Mouse (Mus musculus) neural tube, embryonic 15.5 days (tissue): ENCODE results near the gene Vav1. TPM values are rescaled to one million over a fixed set of nuclear protein-coding genes. Genes with fewer than 3 reads are reported as not detected.
A peak's percentile ranks its signal among the peaks of the same experiment; 100 is the strongest.

Experiments used
- ATAC-seq: fragments of 200-750 bp; cut with Nextera tagmentation; 2 replicates; pipeline ENCODE4 v1.8.0; 2017; ENCODE audit warnings: mild to moderate bottlenecking, moderate TSS enrichment, moderate library complexity; ENCODE audit not compliant: low FRiP score
- H3K27ac ChIP-seq: fragments of 300-500 bp; sonication (generic); replicated peaks from 2 replicates; pipeline ENCODE4 v1.5.1; 2015; ENCODE audit warnings: mild to moderate bottlenecking, inconsistent platforms
- H3K27me3 ChIP-seq: fragments of 300-500 bp; sonication (generic); replicated peaks from 2 replicates; pipeline ENCODE4 v1.6.1; 2015; ENCODE audit warnings: inconsistent platforms
- H3K36me3 ChIP-seq: fragments of 300-500 bp; sonication (generic); 2 replicates; pipeline ENCODE4 v1.6.1; 2015; ENCODE audit warnings: inconsistent platforms
- H3K4me1 ChIP-seq: fragments of 300-500 bp; sonication (generic); 2 replicates; pipeline ENCODE4 v1.6.1; 2015; ENCODE audit warnings: inconsistent platforms
- H3K4me2 ChIP-seq: fragments of 300-500 bp; sonication (generic); 2 replicates; pipeline ENCODE4 v1.6.1; 2015; ENCODE audit warnings: inconsistent platforms, mild to moderate bottlenecking, moderate library complexity
- H3K4me3 ChIP-seq: fragments of 300-500 bp; sonication (generic); replicated peaks from 2 replicates; pipeline ENCODE4 v1.5.1; 2015; ENCODE audit warnings: mild to moderate bottlenecking, inconsistent platforms
- H3K9ac ChIP-seq: fragments of 300-500 bp; sonication (generic); replicated peaks from 2 replicates; pipeline ENCODE4 v1.6.1; 2015; ENCODE audit warnings: mild to moderate bottlenecking, inconsistent platforms
- H3K9me3 ChIP-seq: fragments of 300-500 bp; sonication (generic); replicated peaks from 2 replicates; pipeline ENCODE4 v1.6.1; 2016; ENCODE audit warnings: inconsistent platforms
- WGBS: fragments of 180-500 bp; shearing (Covaris S2); methylation state at CpG from one replicate; pipeline ENCODE4 v1.1.7; 2015; ENCODE audit warnings: mixed read lengths; 5-methylcytosine and 5-hydroxymethylcytosine counted together
- polyA plus RNA-seq: library from polyadenylated mRNA; unstranded; fragments of >200 nt; fragmentation: Nextera tagmentation; extraction: Ambion mirVana; gene quantifications from 2 replicates; pipeline ENCODE4 v1.2.1, GENCODE M21; 2015

The Vav1 gene
- polyA plus RNA-seq, 1 experiment from 2014 or later: 1.6 TPM

- H3K36me3 ChIP-seq: peaks cover 10% of the 10 kb centered on the region
- peaks cover 43% of the 10 kb centered on the region for H3K4me1 ChIP-seq
- peak overlapping the region; percentile 74 for H3K4me3 ChIP-seq
- no peaks in the 10 kb centered on the region for H3K27me3 ChIP-seq
- H3K27ac ChIP-seq: peak overlapping the region; percentile 99
- 6% methylated on average over 18 of the region's 18 CpGs for WGBS
- peak; percentile 0; the same call in 1 of the 2 replicates for ATAC-seq
- H3K4me2 ChIP-seq: peak overlapping the region; percentile 64
- H3K9ac ChIP-seq: peak overlapping the region; percentile 77
- no peaks in the 10 kb centered on the region for H3K9me3 ChIP-seq
Measured at GRCm38 (mm10) chr17:57246663-57247392, 32.1 kb upstream of the Vav1 start.

GRCm38 (mm10) chr17:57247393-57248200 is 31.3 kb upstream of the Vav1 start:
- H3K27me3 ChIP-seq: no peaks in the 10 kb centered on the region
- WGBS: under 1% methylated on average over 46 of the region's 46 CpGs
- peak overlapping the region; percentile 99 for H3K27ac ChIP-seq
- peaks cover 4% of the 10 kb centered on the region for H3K36me3 ChIP-seq
- H3K4me2 ChIP-seq: peak overlapping the region; percentile 97
- H3K4me3 ChIP-seq: peak overlapping the region; percentile 74
- no peaks in the 10 kb centered on the region for H3K9me3 ChIP-seq
- H3K4me1 ChIP-seq: peaks cover 43% of the 10 kb centered on the region
- ATAC-seq: peak; percentile 93
- H3K9ac ChIP-seq: peak overlapping the region; percentile 77

- WGBS: under 1% methylated on average over 12 of the region's 12 CpGs
- peak; percentile 80 for ATAC-seq
- no peaks in the 10 kb centered on the region for H3K27me3 ChIP-seq
- peak within 1 kb of the TSS; percentile 74 for H3K4me3 ChIP-seq
- H3K9ac ChIP-seq: peak within 1 kb of the TSS; percentile 77
- H3K36me3 ChIP-seq: no peaks in the 10 kb centered on the region; the same call in 1 of the 2 replicates
- H3K9me3 ChIP-seq: no peaks in the 10 kb centered on the region
- H3K4me1 ChIP-seq: peaks cover 43% of the 10 kb centered on the region
- peak within 1 kb of the TSS; percentile 97 for H3K4me2 ChIP-seq
- peak within 1 kb of the TSS; percentile 99 for H3K27ac ChIP-seq
Measured at GRCm38 (mm10) chr17:57248201-57248699, 30.6 kb upstream of the Vav1 start, which contains the start of gene Gpr108. TSS of gene Gpr108 (minus strand) at chr17:57248446.

GRCm38 (mm10) chr17:57248771-57249170 is 30.1 kb upstream of the Vav1 start:
- 0 out of 2 replicates have a peak, but pooled peaks have one; percentile 0 for ATAC-seq

GRCm38 (mm10) chr17:57249186-57250181 is 29.4 kb upstream of the Vav1 start, which contains the start of gene Trip10:
TSS of gene Trip10 (plus strand) at chr17:57249455.
- ATAC-seq: peak; percentile 5; the same call in 1 of the 2 replicates
- peaks cover 43% of the 10 kb centered on the region for H3K4me1 ChIP-seq
- no peaks in the 10 kb centered on the region for H3K36me3 ChIP-seq
- no peaks in the 10 kb centered on the region for H3K9me3 ChIP-seq
- H3K27me3 ChIP-seq: no peaks in the 10 kb centered on the region
- peak within 1 kb of the TSS; percentile 87 for H3K27ac ChIP-seq
- under 1% methylated on average over 47 of the region's 52 CpGs for WGBS
- H3K4me2 ChIP-seq: peak within 1 kb of the TSS; percentile 97
- peak within 1 kb of the TSS; percentile 53 for H3K4me3 ChIP-seq
- peak within 1 kb of the TSS; percentile 51 for H3K9ac ChIP-seq

More at GRCm38 (mm10) chr17:57248771-57249170, 30.1 kb upstream of the Vav1 start:
- WGBS: 7% methylated on average over 13 of the region's 13 CpGs
- peak overlapping the region; percentile 51 for H3K9ac ChIP-seq
- peak overlapping the region; percentile 87 for H3K27ac ChIP-seq
- H3K27me3 ChIP-seq: no peaks in the 10 kb centered on the region
- H3K4me3 ChIP-seq: peak overlapping the region; percentile 53
- peak overlapping the region; percentile 97 for H3K4me2 ChIP-seq
- no peaks in the 10 kb centered on the region; the same call in 1 of the 2 replicates for H3K36me3 ChIP-seq
- peaks cover 43% of the 10 kb centered on the region for H3K4me1 ChIP-seq
- H3K9me3 ChIP-seq: no peaks in the 10 kb centered on the region

GRCm38 (mm10) chr17:57250461-57251160 is 28.3 kb upstream of the Vav1 start:
- H3K9me3 ChIP-seq: no peaks in the 10 kb centered on the region
- no peaks in the 10 kb centered on the region; the same call in 1 of the 2 replicates for H3K36me3 ChIP-seq
- H3K4me1 ChIP-seq: peaks cover 39% of the 10 kb centered on the region
- H3K4me2 ChIP-seq: peak overlapping the region; percentile 97
- H3K4me3 ChIP-seq: peak overlapping the region; percentile 53
- peak overlapping the region; percentile 51 for H3K9ac ChIP-seq
- no peak overlapping the region for H3K27ac ChIP-seq
- no peaks in the 10 kb centered on the region for H3K27me3 ChIP-seq
- WGBS: 3% methylated on average over 33 of the region's 33 CpGs
- no peak for ATAC-seq

GRCm38 (mm10) chr17:57251431-57251830 is 27.5 kb upstream of the Vav1 start:
- 99% methylated on average over 3 of the region's 3 CpGs for WGBS
- no peaks in the 10 kb centered on the region for H3K9me3 ChIP-seq
- no peak overlapping the region for H3K4me3 ChIP-seq
- ATAC-seq: no peak
- H3K36me3 ChIP-seq: no peaks in the 10 kb centered on the region; the same call in 1 of the 2 replicates
- no peak overlapping the region for H3K27ac ChIP-seq
- no peak overlapping the region for H3K9ac ChIP-seq
- H3K4me1 ChIP-seq: peaks cover 33% of the 10 kb centered on the region
- no peak overlapping the region for H3K4me2 ChIP-seq
- no peaks in the 10 kb centered on the region for H3K27me3 ChIP-seq

- no peak overlapping the region for H3K27ac ChIP-seq
Measured at GRCm38 (mm10) chr17:57253306-57253705, 25.6 kb upstream of the Vav1 start.

GRCm38 (mm10) chr17:57255354-57255753 is 23.5 kb upstream of the Vav1 start:
- Histone ChIP-seq H3K9me3 (no peaks in the 10 kb centered on the region), H3K27me3 (no peaks in the 10 kb centered on the region), H3K4me1 (peaks cover 6% of the 10 kb centered on the region), H3K36me3 (no peaks in the 10 kb centered on the region; the same call in 1 of the 2 replicates), H3K9ac (no peak overlapping the region), H3K27ac (no peak overlapping the region), H3K4me3 (no peak overlapping the region), H3K4me2 (no peak overlapping the region)
- no peak for ATAC-seq
- 95% methylated on average over 14 of the region's 14 CpGs for WGBS

More at GRCm38 (mm10) chr17:57253306-57253705, 25.6 kb upstream of the Vav1 start:
- H3K9ac ChIP-seq: no peak overlapping the region
- H3K27me3 ChIP-seq: no peaks in the 10 kb centered on the region
- no peaks in the 10 kb centered on the region for H3K9me3 ChIP-seq
- H3K4me1 ChIP-seq: peaks cover 26% of the 10 kb centered on the region
- no peak overlapping the region for H3K4me2 ChIP-seq
- no peak for ATAC-seq
- 86% methylated on average over 6 of the region's 6 CpGs for WGBS
- no peaks in the 10 kb centered on the region; the same call in 1 of the 2 replicates for H3K36me3 ChIP-seq
- no peak overlapping the region for H3K4me3 ChIP-seq

- no peak overlapping the region for H3K4me2 ChIP-seq
- H3K36me3 ChIP-seq: no peaks in the 10 kb centered on the region; the same call in 1 of the 2 replicates
- no peak for ATAC-seq
- H3K4me3 ChIP-seq: no peak overlapping the region
- H3K4me1 ChIP-seq: no peaks in the 10 kb centered on the region
- H3K9me3 ChIP-seq: no peaks in the 10 kb centered on the region
- H3K9ac ChIP-seq: no peak overlapping the region
- 98% methylated on average over 22 of the region's 22 CpGs for WGBS
- H3K27me3 ChIP-seq: no peaks in the 10 kb centered on the region
- H3K27ac ChIP-seq: no peak overlapping the region
Measured at GRCm38 (mm10) chr17:57256921-57257485, 21.9 kb upstream of the Vav1 start.
